Mouse (Mus musculus) left cerebral cortex, postnatal 4 days (tissue): ENCODE results near the gene Atp8b3. TPM values are rescaled to one million over a fixed set of nuclear protein-coding genes. Genes with fewer than 3 reads are reported as not detected.

Experiments
- DNase-seq: peaks from one replicate; pipeline ENCODE4 v3.0.0-alpha.2; 2022
- intact Hi-C: fragments of 180-260 bp; cut with DNase I; formaldehyde crosslinking; loops from one replicate; pipeline ENCODE4 v1.15.1; 2025
- total RNA-seq, 2 experiments: library from RNA; stranded (reverse); gene quantifications; 2 replicates each; pipeline ENCODE4 v1.2.3; 2021

Gene Atp8b3
- total RNA-seq, 2 experiments from 2014 or later, result 0.14 to 0.20 TPM

GRCm38 (mm10) chr10:80569664-80570066, 30.7 kb upstream of the Atp8b3 start:
- intact Hi-C loops, result no loop called here
- DNase-seq, result no peak

GRCm38 (mm10) chr10:80568876-80569275, 30.0 kb upstream of the Atp8b3 start:
- intact Hi-C loops, result no loop called here
- DNase-seq, result no peak

- intact Hi-C loops, result no loop called here
- DNase-seq, result peak; percentile 88
Measured at GRCm38 (mm10) chr10:80566375-80567092, 27.6 kb upstream of the Atp8b3 start.

GRCm38 (mm10) chr10:80561116-80561944, 22.4 kb upstream of the Atp8b3 start, which contains the start of gene Rexo1:
Rexo1 (minus strand) TSS chr10:80561560.
- intact Hi-C loops, result loop anchor here (5.0 kb wide), 1 partner anchor 114 kb away; no protein-coding TSS in a partner anchor
- peak; percentile 94 for DNase-seq

GRCm38 (mm10) chr10:80560621-80561020, 21.7 kb upstream of the Atp8b3 start:
- DNase-seq, result no peak
- intact Hi-C loops, result loop anchor here (5.0 kb wide), 1 partner anchor 113 kb away; no protein-coding TSS in a partner anchor

- intact Hi-C loops, result no loop called here
Measured at GRCm38 (mm10) chr10:80559431-80559830, 20.5 kb upstream of the Atp8b3 start.

GRCm38 (mm10) chr10:80557346-80557965, 18.5 kb upstream of the Atp8b3 start:
- intact Hi-C loops, result no loop called here
- peak; percentile 87 for DNase-seq

More at GRCm38 (mm10) chr10:80559431-80559830, 20.5 kb upstream of the Atp8b3 start:
- no peak for DNase-seq

- no peak for DNase-seq
- intact Hi-C loops, result no loop called here
Measured at GRCm38 (mm10) chr10:80553997-80554396, 15.1 kb upstream of the Atp8b3 start.

- intact Hi-C loops, result no loop called here
Measured at GRCm38 (mm10) chr10:80553575-80553974, 14.7 kb upstream of the Atp8b3 start.

GRCm38 (mm10) chr10:80552364-80552763, 13.4 kb upstream of the Atp8b3 start:
- intact Hi-C loops, result no loop called here

More at GRCm38 (mm10) chr10:80553575-80553974, 14.7 kb upstream of the Atp8b3 start:
- no peak for DNase-seq

GRCm38 (mm10) chr10:80549279-80549678, 10.4 kb upstream of the Atp8b3 start:
- intact Hi-C loops, result no loop called here
- no peak for DNase-seq

More at GRCm38 (mm10) chr10:80552364-80552763, 13.4 kb upstream of the Atp8b3 start:
- DNase-seq, result no peak

- intact Hi-C loops, result no loop called here
- DNase-seq, result peak; percentile 89
Measured at GRCm38 (mm10) chr10:80548428-80549006, 9.6 kb upstream of the Atp8b3 start.

GRCm38 (mm10) chr10:80547539-80547938, 8.6 kb upstream of the Atp8b3 start:
- intact Hi-C loops, result no loop called here

GRCm38 (mm10) chr10:80546945-80547344, 8.0 kb upstream of the Atp8b3 start:
- intact Hi-C loops, result no loop called here
- DNase-seq, result no peak

More at GRCm38 (mm10) chr10:80547539-80547938, 8.6 kb upstream of the Atp8b3 start:
- DNase-seq, result no peak

GRCm38 (mm10) chr10:80545590-80545989, 6.7 kb upstream of the Atp8b3 start:
- intact Hi-C loops, result no loop called here
- DNase-seq, result no peak

GRCm38 (mm10) chr10:80543873-80544272, 4.9 kb upstream of the Atp8b3 start:
- DNase-seq, result no peak
- intact Hi-C loops, result no loop called here

GRCm38 (mm10) chr10:80539493-80539892, 569 bp upstream of the Atp8b3 start:
- no peak for DNase-seq
- intact Hi-C loops, result no loop called here

GRCm38 (mm10) chr10:80538180-80538579, 744 bp downstream of the Atp8b3 start:
- no peak for DNase-seq
- intact Hi-C loops, result no loop called here

GRCm38 (mm10) chr10:80535711-80536110, 3.2 kb downstream of the Atp8b3 start:
- no peak for DNase-seq
- intact Hi-C loops, result no loop called here

- intact Hi-C loops, result no loop called here
- DNase-seq, result no peak
Measured at GRCm38 (mm10) chr10:80535071-80535470, 3.9 kb downstream of the Atp8b3 start.

GRCm38 (mm10) chr10:80533704-80534103, 5.2 kb downstream of the Atp8b3 start:
- intact Hi-C loops, result no loop called here
- no peak for DNase-seq
